Mouse (Mus musculus) CH12.LX (cell line): ENCODE data around the gene Prep. TPM values are rescaled to one million over a fixed set of nuclear protein-coding genes. Genes with fewer than 3 reads are reported as not detected.

Experiments used
- DNase-seq: peaks from one replicate; pipeline ENCODE4 v3.0.0-alpha.2; 2013; ENCODE audit errors: extremely low read depth
- H3K27ac ChIP-seq: 2 replicates; pipeline ENCODE4 v1.5.1; 2012; ENCODE audit warnings: low read depth, mild to moderate bottlenecking, control low read depth, moderate library complexity; ENCODE audit not compliant: insufficient read depth
- H3K27me3 ChIP-seq: replicated peaks from 2 replicates; pipeline ENCODE3; 2012; ENCODE audit warnings: inconsistent platforms
- H3K36me3 ChIP-seq, 2 experiments: replicated peaks in 1 of 2; 2 replicates each; pipeline versions ENCODE3 to v1.6.1; 2012; ENCODE audit warnings: inconsistent platforms in 1 of 2, low read length in 1 of 2, mild to moderate bottlenecking in 1 of 2, mixed read lengths in 1 of 2, moderate library complexity in 1 of 2; ENCODE audit not compliant: control insufficient read depth in 1 of 2, insufficient read depth in 1 of 2
- H3K4me1 ChIP-seq, 2 experiments: 2 replicates each; pipeline ENCODE4 v1.6.1; 2012; ENCODE audit warnings: inconsistent platforms in 1 of 2, moderate library complexity in 1 of 2; ENCODE audit not compliant: insufficient read depth in 2 of 2, control insufficient read depth in 1 of 2
- H3K4me2 ChIP-seq: 2 replicates; pipeline ENCODE4 v1.6.1; 2012; ENCODE audit warnings: low read depth, mild to moderate bottlenecking, control low read depth; ENCODE audit not compliant: poor library complexity, insufficient read depth, severe bottlenecking
- H3K4me3 ChIP-seq, 3 experiments: fragments of 150-350 bp in 1 of 3; sonication (generic) in 1 of 3; replicated peaks in 1 of 3; 2 replicates each; pipeline versions ENCODE3 to v1.5.1; 2011 to 2012; ENCODE audit warnings: low read depth in 2 of 3, low read length in 2 of 3, mild to moderate bottlenecking in 2 of 3, moderate library complexity in 2 of 3, control low read depth in 1 of 3, improper control_type of control experiment in 1 of 3, inconsistent platforms in 1 of 3, mixed read lengths in 1 of 3; ENCODE audit not compliant: poor library complexity in 1 of 3
- H3K79me2 ChIP-seq: replicated peaks from 2 replicates; pipeline ENCODE4 v1.6.1; 2012; ENCODE audit warnings: mild to moderate bottlenecking, moderate library complexity; ENCODE audit not compliant: control insufficient read depth, poor library complexity, insufficient read depth, severe bottlenecking; ENCODE audit errors: extremely low read depth
- H3K9ac ChIP-seq: 2 replicates; pipeline ENCODE4 v1.6.1; 2012; ENCODE audit warnings: low read depth, mild to moderate bottlenecking, control low read depth, moderate library complexity; ENCODE audit not compliant: insufficient read depth
- H3K9me3 ChIP-seq: replicated peaks from 2 replicates; pipeline ENCODE3; 2012; ENCODE audit warnings: low read length, inconsistent platforms, mixed read lengths
- BHLHE40 ChIP-seq: IDR thresholded peaks from 2 replicates; pipeline ENCODE4 v1.6.1; 2011; ENCODE audit warnings: mild to moderate bottlenecking, low read depth, low read length, improper control_type of control experiment
- CHD1 ChIP-seq: IDR thresholded peaks from 2 replicates; pipeline ENCODE4 v1.6.1; 2012; ENCODE audit warnings: low read depth, low read length, improper control_type of control experiment, inconsistent platforms
- CHD2 ChIP-seq: IDR thresholded peaks from 2 replicates; pipeline ENCODE4 v1.6.1; 2011; ENCODE audit warnings: low read length, improper control_type of control experiment
- CTCF ChIP-seq, 2 experiments: IDR thresholded peaks in 1 of 2; conservative IDR thresholded peaks in 1 of 2; 2 replicates each; pipeline ENCODE4 v1.5.1; 2011 to 2012; ENCODE audit warnings: low read depth in 2 of 2, low read length in 2 of 2, improper control_type of control experiment in 1 of 2, inconsistent platforms in 1 of 2, mild to moderate bottlenecking in 1 of 2, moderate library complexity in 1 of 2
- ELF1 ChIP-seq: IDR thresholded peaks from 2 replicates; pipeline ENCODE4 v1.6.1; 2014; ENCODE audit warnings: low read depth, mild to moderate bottlenecking, inconsistent platforms, low read length, improper control_type of control experiment
- ETS1 ChIP-seq: conservative IDR thresholded peaks from 2 replicates; pipeline ENCODE4 v1.6.1; 2012; ENCODE audit warnings: low read depth, mild to moderate bottlenecking, inconsistent platforms, low read length, improper control_type of control experiment, moderate library complexity
- GABPA ChIP-seq: IDR thresholded peaks from 2 replicates; pipeline ENCODE4 v1.6.1; 2012; ENCODE audit warnings: low read depth, low read length, improper control_type of control experiment, inconsistent platforms; ENCODE audit not compliant: insufficient replicate concordance
- HCFC1 ChIP-seq: IDR thresholded peaks from 2 replicates; pipeline ENCODE4 v1.6.1; 2012; ENCODE audit warnings: low read depth, mild to moderate bottlenecking, inconsistent platforms, low read length, improper control_type of control experiment
- IRF4 ChIP-seq: IDR thresholded peaks from 2 replicates; pipeline ENCODE4 v1.6.1; 2014; ENCODE audit warnings: low read depth, mild to moderate bottlenecking, inconsistent platforms, low read length, improper control_type of control experiment
- JUN ChIP-seq: IDR thresholded peaks from 2 replicates; pipeline ENCODE4 v1.6.1; 2011; ENCODE audit warnings: low read depth, mild to moderate bottlenecking, low read length, improper control_type of control experiment, moderate library complexity; ENCODE audit not compliant: insufficient read depth
- JUND ChIP-seq: conservative IDR thresholded peaks from 2 replicates; pipeline ENCODE4 v1.6.1; 2011; ENCODE audit warnings: low read depth, low read length, improper control_type of control experiment
- MAFK ChIP-seq: IDR thresholded peaks from 2 replicates; pipeline ENCODE4 v1.6.1; 2011; ENCODE audit warnings: low read length, improper control_type of control experiment; ENCODE audit not compliant: insufficient replicate concordance
- MAX ChIP-seq: IDR thresholded peaks from 2 replicates; pipeline ENCODE4 v1.6.1; 2011; ENCODE audit warnings: low read length, improper control_type of control experiment
- MAZ ChIP-seq: IDR thresholded peaks from 2 replicates; pipeline ENCODE4 v1.6.1; 2012; ENCODE audit warnings: low read depth, mild to moderate bottlenecking, inconsistent platforms, low read length, improper control_type of control experiment, moderate library complexity
- MXI1 ChIP-seq: IDR thresholded peaks from 2 replicates; pipeline ENCODE4 v1.6.1; 2011; ENCODE audit warnings: mild to moderate bottlenecking, low read depth, low read length, improper control_type of control experiment
- NELFE ChIP-seq: IDR thresholded peaks from 2 replicates; pipeline ENCODE4 v1.6.1; 2011; ENCODE audit warnings: low read depth, low read length, improper control_type of control experiment
- PAX5 ChIP-seq: IDR thresholded peaks from 2 replicates; pipeline ENCODE4 v1.6.1; 2012; ENCODE audit warnings: low read length, inconsistent platforms, mixed read lengths
- POLR2A ChIP-seq: IDR thresholded peaks from 2 replicates; pipeline ENCODE4 v1.6.1; 2011; ENCODE audit warnings: low read depth, mild to moderate bottlenecking, improper control_type of control experiment, low read length
- POLR2AphosphoS2 ChIP-seq: IDR thresholded peaks from 2 replicates; pipeline ENCODE4 v1.6.1; 2011; ENCODE audit warnings: low read depth, low read length, improper control_type of control experiment
- RAD21 ChIP-seq: IDR thresholded peaks from 2 replicates; pipeline ENCODE4 v1.6.1; 2011; ENCODE audit warnings: low read depth, mild to moderate bottlenecking, low read length, improper control_type of control experiment, moderate library complexity
- TBP ChIP-seq: conservative IDR thresholded peaks from 2 replicates; pipeline ENCODE4 v1.6.1; 2011; ENCODE audit warnings: low read depth, low read length, improper control_type of control experiment
- USF1 ChIP-seq: IDR thresholded peaks from 2 replicates; pipeline ENCODE4 v1.6.1; 2014; ENCODE audit warnings: low read depth, mild to moderate bottlenecking, inconsistent platforms, low read length, improper control_type of control experiment
- ZKSCAN1 ChIP-seq: IDR thresholded peaks from 2 replicates; pipeline ENCODE4 v1.6.1; 2012; ENCODE audit warnings: low read depth, inconsistent platforms, low read length, improper control_type of control experiment, borderline replicate concordance
- ZNF384 ChIP-seq: IDR thresholded peaks from 2 replicates; pipeline ENCODE4 v1.6.1; 2012; ENCODE audit warnings: low read depth, low read length, improper control_type of control experiment, inconsistent platforms
- dilution Hi-C: fragments of 300-500 bp; cut with MboI; formaldehyde crosslinking; loops from 2 replicates; pipeline ENCODE4 v1.14.3; 2020; ENCODE audit warnings: low sequenced_read_pairs; ENCODE audit not compliant: extremely low pct_unique_long_range_greater_than_20kb, extremely low pct_ligation_motif_present
- in situ Hi-C: fragments of 300-500 bp; cut with MboI; formaldehyde crosslinking; loops from 3 replicates; pipeline ENCODE4 v1.14.3; 2019; ENCODE audit warnings: low sequenced_read_pairs, low pct_ligation_motif_present, low pct_unique_long_range_greater_than_20kb, mixed read lengths
- polyA plus RNA-seq: library from polyadenylated mRNA; unstranded; fragments of >175 nt; gene quantifications from 2 replicates; pipeline ENCODE4 v1.2.1, GENCODE M21; 2012; ENCODE audit warnings: low read depth; ENCODE audit not compliant: insufficient read length
- total RNA-seq, 2 experiments: library from RNA; depleted of rRNA; stranded (reverse); fragments of 300-350 nt in 1 of 2; fragments of >200 nt in 1 of 2; gene quantifications; 2 replicates each; pipeline ENCODE4 v1.2.3; 2012 to 2014

Prep gene
- total and polyA plus RNA-seq, 3 experiments = 17.6 to 28.2 (median 25.7) TPM

- dilution Hi-C loops = no loop called here
- no peaks in the 10 kb centered on the region for H3K79me2 ChIP-seq
Measured at GRCm38 (mm10) chr10:45123011-45123410, 56.0 kb downstream of the Prep start.

GRCm38 (mm10) chr10:45129105-45129504 lies 62.1 kb downstream of the Prep start:
- H3K9ac ChIP-seq = no peak overlapping the region
- no peaks in the 10 kb centered on the region for H3K79me2 ChIP-seq
- no peaks in the 10 kb centered on the region for H3K9me3 ChIP-seq
- in situ Hi-C loops (loop anchor here (25.0 kb wide), 1 partner anchor 233 kb away; no protein-coding TSS in a partner anchor), dilution Hi-C loops (no loop called here)
- peaks cover 0 to 23% of the 10 kb centered on the region in 2 experiments; a peak in 3 of 4 replicates for H3K4me1 ChIP-seq
- TF ChIP-seq IRF4 (no peak), MAZ (no peak), JUND (no peak), USF1 (no peak), POLR2AphosphoS2 (no peak), MXI1 (no peak), BHLHE40 (peak; percentile 47; the same call in 1 of the 2 replicates), CTCF (conservative IDR thresholded peaks at IDR 0.05 in 1 of 2, IDR thresholded peaks at IDR 0.05 in 1 of 2; ENCODE audit: low read depth in 2 of 2, low read length in 2 of 2) (no peak), GABPA (no peak), ETS1 (peak; percentile 61)
- H3K27me3 ChIP-seq = no peaks in the 10 kb centered on the region
- H3K4me3 ChIP-seq = no peak overlapping the region
- H3K36me3 ChIP-seq = peaks cover 66 to 92% of the 10 kb centered on the region in 2 experiments
- no peak overlapping the region for H3K4me2 ChIP-seq
- DNase-seq = peak; percentile 29
- no peak overlapping the region for H3K27ac ChIP-seq

More at GRCm38 (mm10) chr10:45123011-45123410, 56.0 kb downstream of the Prep start:
- Histone ChIP-seq H3K4me1 (no peaks in the 10 kb centered on the region), H3K36me3 (peaks cover 80 to 93% of the 10 kb centered on the region in 2 experiments), H3K9ac (no peak overlapping the region), H3K27me3 (no peaks in the 10 kb centered on the region), H3K9me3 (no peaks in the 10 kb centered on the region), H3K4me2 (no peak overlapping the region), H3K27ac (no peak overlapping the region), H3K4me3 (no peak overlapping the region)
- TF ChIP-seq POLR2A = no peak
- no peak for TF ChIP-seq ZNF384
- no peak for TF ChIP-seq ELF1
- TF ChIP-seq ZKSCAN1 = no peak
- TF ChIP-seq MAX = no peak
- TF ChIP-seq MAFK = no peak
- no peak for TF ChIP-seq POLR2AphosphoS2
- TF ChIP-seq HCFC1 = no peak
- no peak for TF ChIP-seq RAD21
- no peak for TF ChIP-seq NELFE
- no peak for TF ChIP-seq CHD2
- no peak for TF ChIP-seq JUN
- no peak for TF ChIP-seq CHD1
- TF ChIP-seq CTCF (conservative IDR thresholded peaks at IDR 0.05 in 1 of 2, IDR thresholded peaks at IDR 0.05 in 1 of 2; ENCODE audit: low read depth in 2 of 2, low read length in 2 of 2) = no peak
- TF ChIP-seq PAX5 = no peak
- TF ChIP-seq TBP = no peak
- no peak for DNase-seq
- in situ Hi-C loops = no loop called here
